Mouse (Mus musculus) lung, postnatal 0 days (tissue): ENCODE measurements around the gene Grin2b. TPM values are rescaled to one million over a fixed set of nuclear protein-coding genes. Genes with fewer than 3 reads are reported as not detected.
"Not testable (repeated sequence)": the region's sequence is repeated elsewhere in the genome, so short reads cannot be mapped to it uniquely, and the experiment has no call there.

Source experiments
- ATAC-seq: fragments of 200-750 bp; cut with Nextera tagmentation; 2 replicates; pipeline ENCODE4 v1.8.0; 2017; ENCODE audit warnings: moderate library complexity
- DNase-seq: peaks from one replicate; pipeline ENCODE4 v3.0.0-alpha.2; 2016; ENCODE audit warnings: low spot score
- H3K27ac ChIP-seq: fragments of 300-500 bp; sonication (generic); 2 replicates; pipeline ENCODE4 v1.5.1; 2014; ENCODE audit warnings: antibody characterized with exemption, mild to moderate bottlenecking, low read length, mixed read lengths
- H3K27me3 ChIP-seq: fragments of 300-500 bp; sonication (generic); replicated peaks from 2 replicates; pipeline ENCODE4 v1.6.1; 2014; ENCODE audit warnings: low read length, mixed read lengths; ENCODE audit not compliant: insufficient read depth
- H3K36me3 ChIP-seq: fragments of 300-500 bp; sonication (generic); 2 replicates; pipeline ENCODE4 v1.6.1; 2014; ENCODE audit warnings: low read length, mixed read lengths; ENCODE audit not compliant: insufficient read depth
- H3K4me1 ChIP-seq: fragments of 300-500 bp; sonication (generic); 2 replicates; pipeline ENCODE4 v1.6.1; 2014; ENCODE audit warnings: antibody characterized with exemption, low read depth, low read length, mixed read lengths; ENCODE audit not compliant: insufficient read depth
- H3K4me2 ChIP-seq: fragments of 300-500 bp; sonication (generic); replicated peaks from 2 replicates; pipeline ENCODE4 v1.6.1; 2014; ENCODE audit warnings: low read depth, mild to moderate bottlenecking, low read length, moderate library complexity, mixed read lengths
- H3K4me3 ChIP-seq: fragments of 300-500 bp; sonication (generic); 2 replicates; pipeline ENCODE4 v1.5.1; 2014; ENCODE audit warnings: low read depth, low read length
- H3K9ac ChIP-seq: fragments of 300-500 bp; sonication (generic); replicated peaks from 2 replicates; pipeline ENCODE4 v1.6.1; 2014; ENCODE audit warnings: low read depth, mild to moderate bottlenecking
- H3K9me3 ChIP-seq: fragments of 300-500 bp; sonication (generic); 2 replicates; pipeline ENCODE4 v1.6.1; 2016; ENCODE audit warnings: low read length, mixed read lengths
- CTCF ChIP-seq: IDR thresholded peaks from 2 replicates; pipeline ENCODE4 v1.5.1; 2016; ENCODE audit warnings: antibody characterized with exemption, mild to moderate bottlenecking
- EP300 ChIP-seq: IDR thresholded peaks from 2 replicates; pipeline ENCODE4 v1.6.1; 2016; ENCODE audit warnings: antibody characterized with exemption, mild to moderate bottlenecking, control low read depth
- WGBS: fragments of 180-500 bp; shearing (Covaris S2); extraction: QIAGEN DNeasy Blood & Tissue Kit; methylation state at CpG from one replicate; pipeline ENCODE4 v1.1.7; 2014; 5-methylcytosine and 5-hydroxymethylcytosine counted together
- polyA plus RNA-seq: library from polyadenylated mRNA; unstranded; fragments of >200 nt; fragmentation: Nextera tagmentation; extraction: Ambion mirVana; gene quantifications from 2 replicates; pipeline ENCODE4 v1.2.1, GENCODE M21; 2015

Gene Grin2b
- polyA plus RNA-seq, 1 experiment from 2014 or later, result 0.50 TPM

DNA sequence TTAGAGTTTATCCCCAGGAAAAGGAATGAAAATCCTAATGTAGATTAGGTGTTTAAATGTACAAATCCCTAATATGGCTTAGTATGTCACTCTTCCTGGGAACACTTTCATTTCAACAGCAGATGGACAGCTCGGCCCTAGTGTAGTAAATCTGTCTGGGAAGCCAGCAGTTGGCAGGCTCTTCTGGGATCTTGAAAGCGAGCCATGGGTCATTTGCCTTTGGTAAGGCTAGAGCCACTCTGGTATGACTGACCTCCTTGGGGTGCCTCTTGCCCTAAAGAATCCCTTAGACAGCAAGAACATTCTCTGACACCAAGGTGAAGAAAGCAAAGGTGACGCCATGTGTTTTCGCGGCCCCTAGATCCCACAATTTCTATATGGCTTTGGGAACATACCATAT lies 446.2 kb downstream of the Grin2b start:
- Histone ChIP-seq H3K9me3 (no peaks in the 10 kb centered on the region), H3K9ac (no peak overlapping the region), H3K27ac (no peak overlapping the region), H3K4me1 (no peaks in the 10 kb centered on the region), H3K4me2 (no peak overlapping the region), H3K36me3 (no peaks in the 10 kb centered on the region), H3K4me3 (no peak overlapping the region), H3K27me3 (no peaks in the 10 kb centered on the region)
- no peak for TF ChIP-seq EP300
- no peak for TF ChIP-seq CTCF
- ATAC-seq, result no peak
- DNase-seq, result no peak
- WGBS, result 88% methylated on average over 5 of the region's 5 CpGs

- DNase-seq (no peak), ATAC-seq (no peak)
- Histone ChIP-seq H3K4me2 (no peak overlapping the region), H3K9me3 (no peaks in the 10 kb centered on the region), H3K36me3 (no peaks in the 10 kb centered on the region), H3K4me3 (no peak overlapping the region), H3K9ac (no peak overlapping the region), H3K27ac (no peak overlapping the region), H3K4me1 (no peaks in the 10 kb centered on the region), H3K27me3 (no peaks in the 10 kb centered on the region)
- 90% methylated on average over 2 of the region's 2 CpGs for WGBS
- no peak for TF ChIP-seq CTCF
- no peak for TF ChIP-seq EP300
These were observed 451.6 kb downstream of the Grin2b start for GRCm38 (mm10) chr6:135721706-135722105.

GRCm38 (mm10) chr6:135714906-135715305 lies 458.4 kb downstream of the Grin2b start:
- Histone ChIP-seq H3K4me1 (no peaks in the 10 kb centered on the region), H3K4me3 (no peak overlapping the region), H3K27ac (no peak overlapping the region), H3K9me3 (no peaks in the 10 kb centered on the region), H3K27me3 (no peaks in the 10 kb centered on the region), H3K4me2 (no peak overlapping the region), H3K36me3 (no peaks in the 10 kb centered on the region), H3K9ac (no peak overlapping the region)
- ATAC-seq (no peak), DNase-seq (no peak)
- 53% methylated on average over 4 of the region's 4 CpGs for WGBS
- TF ChIP-seq EP300 (no peak), CTCF (no peak)

- 82% methylated on average over 1 of the region's 1 CpGs for WGBS
- H3K4me3 ChIP-seq, result no peak overlapping the region
These were observed 459.1 kb downstream of the Grin2b start for GRCm38 (mm10) chr6:135714236-135714635.

DNA sequence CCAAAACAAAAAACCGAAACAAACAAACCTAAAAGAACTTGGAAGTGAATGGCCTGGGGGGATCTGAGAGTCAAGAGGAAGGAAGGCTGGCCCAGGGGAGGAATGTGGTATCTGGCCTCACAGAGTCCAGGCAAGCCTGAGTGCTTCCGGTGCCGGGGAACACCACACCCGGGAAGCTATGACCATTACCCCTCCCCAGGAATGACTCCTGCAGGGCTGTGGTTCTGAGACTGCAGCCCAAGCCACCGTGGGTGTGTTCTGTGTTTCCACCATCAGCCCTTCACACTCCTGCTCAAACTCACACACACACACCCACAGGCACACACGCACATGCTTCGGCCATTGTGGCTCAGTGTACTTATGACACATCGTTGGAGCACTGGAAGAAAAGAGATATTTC lies 459.6 kb downstream of the Grin2b start:
- Histone ChIP-seq H3K4me3 (no peak overlapping the region), H3K9ac (no peak overlapping the region), H3K27ac (no peak overlapping the region), H3K36me3 (no peaks in the 10 kb centered on the region), H3K4me2 (no peak overlapping the region), H3K4me1 (no peaks in the 10 kb centered on the region), H3K9me3 (no peaks in the 10 kb centered on the region), H3K27me3 (no peaks in the 10 kb centered on the region)
- ATAC-seq (peak; percentile 61), DNase-seq (no peak)
- TF ChIP-seq EP300, result no peak
- TF ChIP-seq CTCF, result no peak
- 64% methylated on average over 8 of the region's 8 CpGs for WGBS

More at GRCm38 (mm10) chr6:135714236-135714635, 459.1 kb downstream of the Grin2b start:
- no peaks in the 10 kb centered on the region for H3K27me3 ChIP-seq
- ATAC-seq (no peak), DNase-seq (no peak)
- H3K36me3 ChIP-seq, result no peaks in the 10 kb centered on the region
- no peak overlapping the region for H3K9ac ChIP-seq
- H3K4me1 ChIP-seq, result no peaks in the 10 kb centered on the region
- TF ChIP-seq EP300, result no peak
- H3K4me2 ChIP-seq, result no peak overlapping the region
- H3K9me3 ChIP-seq, result no peaks in the 10 kb centered on the region
- no peak overlapping the region for H3K27ac ChIP-seq

GRCm38 (mm10) chr6:135706850-135707522 lies 466.3 kb downstream of the Grin2b start:
- not testable (repeated sequence) for H3K4me3 ChIP-seq, H3K36me3 ChIP-seq, H3K9ac ChIP-seq, H3K4me2 ChIP-seq, H3K4me1 ChIP-seq, H3K27ac ChIP-seq, DNase-seq, H3K27me3 ChIP-seq, H3K9me3 ChIP-seq
- WGBS, result 68% methylated on average over 6 of the region's 6 CpGs
- peak; percentile 21 for ATAC-seq

DNA sequence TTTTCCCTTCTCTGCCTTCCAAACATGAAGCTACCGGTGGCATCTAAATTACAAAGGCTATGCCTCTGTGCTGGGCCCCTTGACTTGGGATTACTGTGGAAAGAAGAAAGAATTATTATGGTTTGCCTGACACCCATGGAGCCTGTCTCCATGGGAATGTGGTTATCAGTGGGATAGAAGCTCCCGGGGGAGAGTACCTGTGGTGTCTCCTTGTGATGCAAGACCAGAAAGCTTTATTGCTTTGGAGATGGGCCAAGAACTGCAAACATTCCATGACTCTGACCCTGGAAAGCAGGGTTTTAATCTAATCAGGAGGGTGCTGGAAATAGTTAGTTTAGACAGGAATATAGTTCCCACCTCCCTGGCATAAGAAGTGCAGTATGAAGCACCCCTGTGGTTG lies 469.7 kb downstream of the Grin2b start:
- TF ChIP-seq EP300, result no peak
- TF ChIP-seq CTCF, result no peak
- no peak for DNase-seq
- H3K4me2 ChIP-seq, result no peak overlapping the region
- 43% methylated on average over 2 of the region's 2 CpGs for WGBS
- no peak overlapping the region for H3K27ac ChIP-seq
- no peaks in the 10 kb centered on the region for H3K36me3 ChIP-seq
- H3K27me3 ChIP-seq, result no peaks in the 10 kb centered on the region
- no peaks in the 10 kb centered on the region for H3K9me3 ChIP-seq
- H3K4me3 ChIP-seq, result no peak overlapping the region
- H3K4me1 ChIP-seq, result no peaks in the 10 kb centered on the region
- no peak for ATAC-seq
- H3K9ac ChIP-seq, result no peak overlapping the region
